Mouse (Mus musculus) kidney, adult 8-10 months (tissue): ENCODE measurements around the gene Gm29133.

ENCODE experiments used
- DNase-seq, 2 experiments: peaks; one replicate each; pipeline ENCODE4 v3.0.0; 2022

Gm29133 gene

GRCm38 (mm10) chr3:75747897-75748296 lies at the start of gene Gm29133:
Gm29133 (plus strand) TSS chr3:75748197.
- no peak for DNase-seq

- no peak for DNase-seq
These were observed 48.9 kb upstream of the Gm29133 start for GRCm38 (mm10) chr3:75699088-75699487.

- DNase-seq: no peak
These were observed 46.7 kb upstream of the Gm29133 start for GRCm38 (mm10) chr3:75701336-75701735.

- no peak for DNase-seq
These were observed 41.5 kb upstream of the Gm29133 start for GRCm38 (mm10) chr3:75706536-75706935.

- DNase-seq: no peak
These were observed 34.2 kb upstream of the Gm29133 start for GRCm38 (mm10) chr3:75713678-75714295.

GRCm38 (mm10) chr3:75720663-75721062 lies 27.3 kb upstream of the Gm29133 start:
- DNase-seq: no peak

GRCm38 (mm10) chr3:75730982-75731600 lies 16.9 kb upstream of the Gm29133 start:
- DNase-seq: no peak

- no peak for DNase-seq
These were observed 4.1 kb upstream of the Gm29133 start for GRCm38 (mm10) chr3:75743664-75744437.

GRCm38 (mm10) chr3:75745343-75745742 lies 2.7 kb upstream of the Gm29133 start:
- no peak for DNase-seq

GRCm38 (mm10) chr3:75763351-75763750 lies 15.4 kb downstream of the Gm29133 start:
- no peak for DNase-seq

- no peak for DNase-seq
These were observed 26.3 kb downstream of the Gm29133 start for GRCm38 (mm10) chr3:75774253-75774652.

- DNase-seq: no peak
These were observed 60.0 kb downstream of the Gm29133 start for GRCm38 (mm10) chr3:75808001-75808400.

GRCm38 (mm10) chr3:75823934-75824333 lies 75.9 kb downstream of the Gm29133 start:
- DNase-seq: no peak

- DNase-seq: no peak
These were observed 76.5 kb downstream of the Gm29133 start for GRCm38 (mm10) chr3:75824458-75824857.

- DNase-seq: no peak
These were observed 86.8 kb downstream of the Gm29133 start for GRCm38 (mm10) chr3:75834827-75835226.

GRCm38 (mm10) chr3:75835286-75835967 lies 87.4 kb downstream of the Gm29133 start:
- peak; percentile 1 to 2 for DNase-seq
